Mouse (Mus musculus) cerebellum, adult 8-10 months (tissue): Measurements from ENCODE around the gene Mrps35.

Experiments used
- DNase-seq: peaks from one replicate; pipeline ENCODE4 v3.0.0; 2022

Gene Mrps35

DNA sequence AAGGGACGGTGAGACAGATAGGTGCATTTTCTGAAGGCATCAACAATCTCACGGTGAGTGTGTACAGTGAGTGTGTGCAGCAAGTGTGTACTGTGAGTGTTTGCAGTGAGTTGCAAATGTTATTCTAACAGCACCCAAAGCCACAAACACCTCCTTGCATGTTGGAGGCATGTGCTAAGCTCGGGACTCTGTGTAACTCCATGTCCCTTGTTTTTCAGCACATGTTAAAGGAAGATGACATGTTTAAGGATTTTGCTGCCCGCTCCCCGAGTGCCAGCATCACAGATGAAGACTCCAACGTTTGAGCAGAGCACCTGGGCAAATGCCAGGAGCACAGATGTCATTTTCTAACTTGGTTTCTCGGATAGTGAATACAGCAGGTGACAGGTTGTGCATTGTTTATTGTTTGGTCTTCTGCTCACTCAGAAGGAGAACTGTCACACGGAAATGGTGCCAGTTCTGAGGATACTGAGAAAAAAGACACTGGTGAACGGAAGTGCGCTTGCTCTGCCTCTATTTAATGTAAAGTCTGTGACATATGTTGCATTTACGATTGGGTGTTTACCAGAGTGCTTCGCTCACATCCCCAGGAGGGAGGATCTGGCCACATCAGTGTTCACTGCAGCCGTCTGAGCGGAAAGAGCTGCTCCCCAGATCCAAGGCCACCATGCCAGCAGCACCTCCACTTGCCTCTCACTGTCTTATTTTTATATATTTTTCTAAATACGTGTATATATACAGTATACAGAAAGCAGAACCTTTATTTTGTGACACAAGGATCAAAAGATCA lies 12.3 kb upstream of the Mrps35 start:
- DNase-seq, result peak; percentile 68

DNA sequence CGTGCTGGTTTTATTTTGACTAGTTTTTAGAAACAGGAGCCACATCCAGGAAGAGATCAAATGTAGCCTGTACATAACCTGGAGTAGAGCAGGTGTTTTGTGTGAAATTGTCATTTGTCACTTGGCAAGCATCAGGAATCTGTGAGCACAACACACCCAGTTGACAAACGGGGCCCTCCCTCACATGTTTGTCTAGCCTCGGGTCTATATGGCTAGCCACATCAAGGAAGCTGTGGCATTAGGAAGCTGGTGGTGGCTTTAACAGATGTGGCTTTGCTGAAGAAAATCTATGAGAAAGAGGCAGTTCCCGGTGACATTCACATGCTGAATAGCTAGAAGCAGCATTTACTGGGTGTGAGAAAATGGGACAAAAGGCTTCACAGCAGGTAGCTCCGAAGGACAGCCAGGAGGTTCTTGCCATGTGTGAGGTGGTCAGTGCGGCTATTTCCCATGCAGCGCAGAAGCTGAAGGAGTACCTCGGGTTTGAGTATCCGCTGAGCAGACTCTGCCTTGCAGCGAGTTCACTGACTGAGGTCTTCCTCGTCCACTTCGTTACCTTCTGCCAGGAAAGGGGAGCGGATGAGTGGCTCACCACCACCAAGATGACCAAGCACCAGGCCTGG lies 10.2 kb upstream of the Mrps35 start, which contains the start of gene Rep15:
Gene Rep15, plus strand, starts transcription at position 282 of the 623 bp plus-strand sequence.
- peak; percentile 39 for DNase-seq

- DNase-seq, result no peak
Measured at GRCm38 (mm10) chr6:147043633-147044032, 1.1 kb downstream of the Mrps35 start.

GRCm38 (mm10) chr6:147049239-147049805 lies 6.8 kb downstream of the Mrps35 start:
- DNase-seq, result no peak

DNA sequence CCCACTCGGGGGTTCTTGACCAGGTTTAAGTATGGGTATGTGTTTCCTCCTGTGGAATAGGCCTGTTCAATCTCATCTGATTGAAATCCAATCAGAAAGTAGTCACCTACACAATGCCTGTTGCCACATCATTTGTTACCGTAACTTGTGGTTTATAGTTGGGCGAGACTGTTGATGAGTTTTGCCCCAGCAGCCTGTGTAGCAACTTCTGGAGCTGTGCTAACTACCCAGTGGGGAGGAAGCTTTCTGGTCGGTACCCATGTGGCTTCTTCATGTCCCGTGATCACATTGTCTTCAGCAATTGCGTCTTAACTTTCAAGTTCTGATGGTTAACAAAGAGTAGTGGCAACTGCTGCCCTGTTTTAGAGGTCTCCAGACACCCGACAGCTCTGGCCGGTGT lies 9.1 kb downstream of the Mrps35 start:
- no peak for DNase-seq

DNA sequence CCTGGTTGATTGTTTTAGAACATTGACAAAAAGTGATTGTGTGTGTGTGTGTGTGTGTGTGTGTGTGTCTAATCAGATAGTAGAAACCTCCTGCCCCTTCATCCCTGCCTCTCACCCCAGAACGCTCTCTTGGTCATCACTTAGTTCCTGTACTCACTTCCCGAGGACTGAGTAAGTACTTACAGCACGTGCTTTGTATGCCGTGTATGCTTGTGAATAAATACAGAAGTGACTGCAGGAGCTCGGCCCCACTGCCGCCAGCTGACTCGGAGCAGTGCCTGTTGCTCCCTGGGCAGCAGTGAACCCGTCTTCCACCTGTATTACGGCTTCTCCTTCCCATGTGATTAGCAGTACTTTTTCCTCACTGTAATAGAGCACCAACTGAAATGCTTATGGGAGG lies 9.9 kb downstream of the Mrps35 start:
- no peak for DNase-seq

GRCm38 (mm10) chr6:147053785-147054646 lies 11.5 kb downstream of the Mrps35 start:
- DNase-seq, result no peak

DNA sequence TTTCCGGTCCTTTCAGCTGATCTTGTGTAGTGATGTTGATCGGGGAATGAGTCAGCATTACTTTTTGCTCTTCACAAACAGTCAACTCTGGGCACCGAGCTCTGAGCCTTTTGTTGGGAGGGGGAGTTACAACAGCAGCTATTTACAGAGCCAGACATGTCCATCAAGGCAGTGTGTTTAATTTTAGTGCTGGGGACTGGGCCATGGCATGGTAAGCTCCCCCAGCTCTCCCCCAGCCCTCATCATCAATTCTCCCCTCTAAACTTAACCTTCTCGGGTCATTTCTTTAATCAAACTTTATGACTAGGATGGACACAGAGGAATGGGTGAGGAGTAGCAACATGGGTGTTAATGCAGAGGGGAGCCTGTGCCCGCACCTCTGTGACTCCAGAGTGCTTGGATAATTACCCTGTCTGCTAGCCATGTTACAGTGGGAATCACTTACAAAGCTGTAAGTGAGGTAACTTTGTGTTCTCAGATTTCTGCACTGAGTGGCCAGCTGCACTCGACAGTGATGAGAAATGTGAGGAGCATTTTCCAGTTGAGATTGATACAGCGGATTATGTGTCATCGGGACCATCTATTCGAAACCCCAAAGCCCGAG lies 12.9 kb downstream of the Mrps35 start:
- no peak for DNase-seq

DNA sequence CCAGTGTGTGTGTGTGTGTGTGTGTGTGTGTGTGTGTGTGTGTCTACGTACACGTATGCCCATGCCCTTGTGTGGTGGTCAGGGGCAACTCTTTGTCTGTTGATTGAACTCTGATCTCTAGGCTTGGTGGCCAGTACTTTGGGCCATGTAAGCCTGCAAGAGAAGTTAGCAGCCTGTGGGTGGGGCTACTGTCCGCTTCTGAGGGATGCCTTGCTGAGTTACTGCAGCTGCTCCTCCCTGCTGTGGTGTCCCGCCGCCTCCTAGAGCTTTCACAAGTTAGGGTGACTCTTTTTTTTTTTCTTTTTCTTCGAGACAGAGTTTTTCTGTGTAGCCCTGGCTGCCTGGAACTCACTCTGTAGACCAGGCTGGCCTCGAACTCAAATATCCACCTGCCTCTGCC lies 16.8 kb downstream of the Mrps35 start:
- no peak for DNase-seq

DNA sequence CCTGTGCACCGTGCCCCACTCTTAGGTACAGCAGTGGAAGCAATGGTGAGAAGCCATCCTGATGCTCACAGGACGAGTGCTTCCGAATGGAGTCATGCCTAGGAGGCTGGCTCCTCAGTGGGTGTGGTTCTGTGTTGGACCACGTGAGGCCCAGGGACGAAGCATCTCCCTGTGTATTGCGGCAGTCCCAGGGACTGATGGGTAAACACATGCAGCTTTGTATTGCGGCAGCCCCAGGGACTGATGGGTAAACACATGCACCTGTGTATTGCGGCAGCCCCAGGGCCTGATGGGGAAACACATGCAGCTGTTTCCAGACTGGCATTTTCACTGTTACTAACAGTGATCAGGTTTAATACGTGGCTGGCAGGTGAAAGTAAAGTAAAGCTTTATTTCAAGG lies 19.1 kb downstream of the Mrps35 start:
- no peak for DNase-seq

DNA sequence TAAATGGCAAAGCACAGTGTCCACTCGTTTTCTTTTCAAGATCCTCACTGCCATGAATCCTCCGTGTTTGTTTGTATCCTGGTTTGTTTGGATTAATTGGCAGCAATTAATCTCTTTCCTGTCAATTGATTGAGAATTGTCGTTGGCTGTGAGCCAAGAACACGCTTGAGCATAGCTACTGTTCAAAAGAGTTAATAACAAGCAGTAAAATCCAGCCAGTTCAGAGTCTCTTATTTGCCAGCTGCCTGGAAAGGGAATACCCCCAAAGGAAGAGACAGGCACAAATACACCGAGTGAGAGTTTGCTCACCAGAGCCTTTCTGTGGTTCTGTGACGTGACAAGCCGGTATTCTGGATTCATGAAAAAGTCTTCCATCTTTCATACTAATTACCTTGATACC lies 19.5 kb downstream of the Mrps35 start:
- no peak for DNase-seq

GRCm38 (mm10) chr6:147062694-147063093 lies 20.1 kb downstream of the Mrps35 start:
- no peak for DNase-seq

DNA sequence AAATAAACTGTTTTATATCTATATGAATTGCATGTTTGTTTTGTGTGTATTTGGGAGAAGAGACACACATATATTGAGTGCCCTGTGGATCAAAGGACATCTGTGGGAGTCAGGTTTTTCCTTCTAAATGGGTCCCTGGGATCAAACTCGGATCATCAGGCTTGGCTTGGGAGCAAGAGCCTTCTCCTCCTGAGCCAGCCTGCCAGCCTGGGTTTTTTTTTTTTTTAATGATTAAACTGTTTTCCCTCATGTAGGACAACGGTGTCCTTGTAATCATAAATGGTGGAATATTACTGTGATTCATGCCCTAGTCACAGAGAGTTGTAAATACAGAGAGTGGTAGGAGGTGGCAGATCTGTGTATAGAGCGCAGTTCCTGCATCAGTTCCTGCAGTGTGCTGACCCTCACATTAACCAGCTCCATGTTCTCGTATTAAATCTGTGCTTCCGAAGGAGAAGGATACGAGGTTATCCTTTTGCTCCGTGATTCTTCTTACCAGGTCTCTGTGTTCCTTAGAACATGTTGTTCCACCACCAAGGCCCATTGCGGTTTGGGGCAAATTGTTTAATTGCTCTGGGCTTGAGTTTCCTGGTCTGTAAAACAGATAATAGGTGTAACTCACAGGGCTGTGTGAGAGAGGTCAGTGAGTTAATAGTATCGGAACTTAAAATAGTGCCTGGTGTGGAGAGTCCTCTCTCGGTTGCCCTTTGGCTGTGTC lies 21.8 kb downstream of the Mrps35 start:
- no peak for DNase-seq

DNA sequence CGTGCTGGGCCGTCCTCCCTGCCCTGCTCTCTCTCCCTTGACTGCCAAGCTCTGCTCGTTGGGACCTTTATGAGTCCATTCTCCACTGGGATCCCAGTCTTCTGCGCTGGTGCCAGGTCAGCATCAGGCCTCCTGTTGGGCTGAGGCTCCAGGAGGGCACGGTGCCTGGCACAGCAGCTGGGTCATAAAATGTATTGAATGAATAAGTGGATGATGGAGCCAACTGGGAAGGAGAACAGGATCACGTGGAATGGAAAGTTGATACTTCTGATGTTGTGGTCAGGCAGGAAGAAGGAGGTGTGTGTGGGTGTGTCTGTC lies 22.3 kb downstream of the Mrps35 start:
- no peak for DNase-seq

GRCm38 (mm10) chr6:147075808-147076387 lies 33.3 kb downstream of the Mrps35 start:
- no peak for DNase-seq

DNA sequence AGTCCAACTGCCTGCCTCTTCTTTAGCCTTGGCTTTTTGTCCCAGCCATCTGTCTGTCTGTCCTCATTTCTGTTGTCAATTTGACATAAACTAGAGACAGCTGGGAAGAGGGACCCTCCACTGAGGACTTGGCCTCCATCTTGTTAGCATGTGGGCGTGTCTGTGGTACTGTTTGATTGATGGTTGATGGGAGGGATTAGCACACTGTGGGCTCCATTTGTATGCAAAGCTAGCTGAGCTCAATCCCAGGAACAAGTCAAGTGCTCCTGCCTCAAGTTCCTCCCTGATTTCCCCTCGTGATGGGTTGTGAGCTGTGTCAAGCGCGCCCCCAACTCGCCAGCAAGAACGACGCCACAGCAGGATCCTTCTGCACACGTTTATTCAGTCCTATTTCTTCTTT lies 34.3 kb downstream of the Mrps35 start:
- no peak for DNase-seq

GRCm38 (mm10) chr6:147079919-147080318 lies 37.4 kb downstream of the Mrps35 start:
- no peak for DNase-seq

- no peak for DNase-seq
Measured at GRCm38 (mm10) chr6:147085398-147086040, 43.0 kb downstream of the Mrps35 start.

- no peak for DNase-seq
Measured at GRCm38 (mm10) chr6:147086594-147087225, 44.1 kb downstream of the Mrps35 start, which contains the start of gene Mansc4. Mansc4 (minus strand) TSS chr6:147087032.

DNA sequence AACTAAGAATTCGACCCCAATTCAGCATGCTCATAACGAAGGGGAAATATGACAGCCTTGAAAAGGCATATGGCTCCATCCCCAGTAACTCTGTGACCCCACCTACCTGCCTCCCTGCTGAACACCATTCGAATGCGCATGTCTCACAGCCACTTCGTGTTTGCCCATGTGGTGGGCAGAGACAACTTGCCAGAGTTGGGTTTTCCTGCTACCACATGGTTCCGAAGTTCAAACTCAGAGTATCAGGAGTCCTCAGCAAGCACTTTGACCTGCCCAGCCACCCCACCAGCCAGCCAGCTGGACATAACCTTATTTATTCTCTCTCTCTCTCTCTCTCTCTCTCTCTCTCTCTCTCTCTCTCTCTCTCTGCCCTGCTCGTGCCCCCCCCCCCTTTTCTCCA lies 45.2 kb downstream of the Mrps35 start:
- no peak for DNase-seq

DNA sequence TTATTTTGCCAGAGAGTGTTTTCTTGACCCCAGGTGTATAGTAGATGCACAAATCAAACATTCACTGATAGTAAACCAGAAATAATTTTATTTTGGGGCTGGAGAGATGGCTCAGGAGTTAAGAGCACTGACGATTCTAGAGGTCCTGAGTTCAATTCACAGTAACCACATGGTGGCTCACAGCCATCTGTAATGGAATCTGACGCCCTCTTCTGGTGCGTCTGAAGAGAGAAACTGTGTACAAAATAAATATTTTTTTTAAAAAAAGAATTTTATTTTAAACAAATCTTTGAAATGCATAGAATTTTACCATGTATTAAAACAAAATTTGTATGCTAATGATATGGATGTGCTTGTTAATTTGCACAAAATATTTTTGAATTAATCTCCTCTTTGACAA lies 46.0 kb downstream of the Mrps35 start:
- DNase-seq, result no peak
